Mouse (Mus musculus) embryonic facial prominence, embryonic 13.5 days (tissue): Measurements from ENCODE around the gene Pqlc2. TPM values are rescaled to one million over a fixed set of nuclear protein-coding genes. Genes with fewer than 3 reads are reported as not detected.
A peak's percentile ranks its signal among the peaks of the same experiment; 100 is the strongest.

ENCODE experiments used
- ATAC-seq: fragments of 200-750 bp; cut with Nextera tagmentation; 2 replicates; pipeline ENCODE4 v1.8.0; 2017; ENCODE audit warnings: low read depth; ENCODE audit not compliant: insufficient number of reproducible peaks, insufficient read depth, low FRiP score, low TSS enrichment
- H3K27ac ChIP-seq: fragments of 300-500 bp; sonication (generic); 2 replicates; pipeline ENCODE4 v1.5.1; 2015; ENCODE audit warnings: moderate library complexity, mild to moderate bottlenecking, inconsistent platforms
- H3K27me3 ChIP-seq: fragments of 300-500 bp; sonication (generic); 2 replicates; pipeline ENCODE4 v1.6.1; 2015; ENCODE audit warnings: mild to moderate bottlenecking, inconsistent platforms
- H3K36me3 ChIP-seq: fragments of 300-500 bp; sonication (generic); 2 replicates; pipeline ENCODE4 v1.6.1; 2015; ENCODE audit warnings: mild to moderate bottlenecking, inconsistent platforms
- H3K4me1 ChIP-seq: fragments of 300-500 bp; sonication (generic); 2 replicates; pipeline ENCODE4 v1.6.1; 2015; ENCODE audit warnings: inconsistent platforms
- H3K4me2 ChIP-seq: fragments of 300-500 bp; sonication (generic); 2 replicates; pipeline ENCODE4 v1.6.1; 2015; ENCODE audit warnings: moderate library complexity, mild to moderate bottlenecking, inconsistent platforms
- H3K4me3 ChIP-seq: fragments of 300-500 bp; sonication (generic); 2 replicates; pipeline ENCODE4 v1.5.1; 2015; ENCODE audit warnings: mild to moderate bottlenecking, inconsistent platforms
- H3K9ac ChIP-seq: fragments of 300-500 bp; sonication (generic); 2 replicates; pipeline ENCODE4 v1.6.1; 2015; ENCODE audit warnings: mild to moderate bottlenecking, inconsistent platforms
- H3K9me3 ChIP-seq: fragments of 300-500 bp; sonication (generic); 2 replicates; pipeline ENCODE4 v1.6.1; 2016; ENCODE audit warnings: inconsistent platforms
- WGBS: fragments of 180-500 bp; shearing (Covaris S2); methylation state at CpG from one replicate; pipeline ENCODE4 v1.1.7; 2015; ENCODE audit warnings: mixed read lengths; 5-methylcytosine and 5-hydroxymethylcytosine counted together
- polyA plus RNA-seq: library from polyadenylated mRNA; unstranded; fragments of >200 nt; fragmentation: Nextera tagmentation; extraction: Ambion mirVana; gene quantifications from 2 replicates; pipeline ENCODE4 v1.2.1, GENCODE M21; 2015

The Pqlc2 gene
- polyA plus RNA-seq, 1 experiment from 2014 or later, result 16.7 TPM

- no peak overlapping the region for H3K4me2 ChIP-seq
- H3K9ac ChIP-seq, result no peak overlapping the region
- no peak for ATAC-seq
- H3K4me1 ChIP-seq, result no peaks in the 10 kb centered on the region
- no peaks in the 10 kb centered on the region for H3K9me3 ChIP-seq
- no peak overlapping the region for H3K4me3 ChIP-seq
- H3K27me3 ChIP-seq, result peaks cover 16% of the 10 kb centered on the region
- H3K36me3 ChIP-seq, result no peaks in the 10 kb centered on the region
- H3K27ac ChIP-seq, result no peak overlapping the region
- WGBS, result 62% methylated on average over 7 of the region's 7 CpGs
These were observed 25.0 kb upstream of the Pqlc2 start for GRCm38 (mm10) chr4:139335507-139335906.

GRCm38 (mm10) chr4:139334631-139335295, 24.3 kb upstream of the Pqlc2 start:
- H3K36me3 ChIP-seq, result no peaks in the 10 kb centered on the region
- no peaks in the 10 kb centered on the region for H3K4me1 ChIP-seq
- H3K4me2 ChIP-seq, result no peak overlapping the region
- H3K9ac ChIP-seq, result no peak overlapping the region
- H3K27ac ChIP-seq, result no peak overlapping the region
- 67% methylated on average over 7 of the region's 9 CpGs for WGBS
- ATAC-seq, result no peak
- H3K9me3 ChIP-seq, result no peaks in the 10 kb centered on the region
- no peak overlapping the region for H3K4me3 ChIP-seq
- peaks cover 16% of the 10 kb centered on the region for H3K27me3 ChIP-seq

GRCm38 (mm10) chr4:139330605-139331004, 20.1 kb upstream of the Pqlc2 start:
- H3K27ac ChIP-seq, result no peak overlapping the region
- H3K4me3 ChIP-seq, result peak overlapping the region; percentile 27
- peak; percentile 69; the same call in 1 of the 2 replicates for ATAC-seq
- WGBS, result 12% methylated on average over 10 of the region's 10 CpGs
- no peak overlapping the region for H3K9ac ChIP-seq
- no peaks in the 10 kb centered on the region for H3K36me3 ChIP-seq
- H3K9me3 ChIP-seq, result no peaks in the 10 kb centered on the region
- H3K4me1 ChIP-seq, result no peaks in the 10 kb centered on the region
- peak overlapping the region; percentile 51 for H3K4me2 ChIP-seq
- no peaks in the 10 kb centered on the region; the same call in 1 of the 2 replicates for H3K27me3 ChIP-seq

GRCm38 (mm10) chr4:139319740-139320139, 9.2 kb upstream of the Pqlc2 start:
- Histone ChIP-seq H3K27me3 (no peaks in the 10 kb centered on the region), H3K4me2 (no peak overlapping the region), H3K4me3 (no peak overlapping the region), H3K4me1 (no peaks in the 10 kb centered on the region), H3K27ac (no peak overlapping the region), H3K36me3 (peaks cover 52% of the 10 kb centered on the region), H3K9me3 (no peaks in the 10 kb centered on the region), H3K9ac (no peak overlapping the region)
- WGBS, result 83% methylated on average over 4 of the region's 4 CpGs
- ATAC-seq, result no peak

GRCm38 (mm10) chr4:139318449-139318848, 7.9 kb upstream of the Pqlc2 start:
- no peak for ATAC-seq
- H3K36me3 ChIP-seq, result peaks cover 61% of the 10 kb centered on the region

GRCm38 (mm10) chr4:139312632-139313031, 2.1 kb upstream of the Pqlc2 start:
- Histone ChIP-seq H3K36me3 (peaks cover 36% of the 10 kb centered on the region), H3K9ac (0 out of 2 replicates have a peak overlapping the region, but pooled peaks have one; percentile 97), H3K27me3 (no peaks in the 10 kb centered on the region), H3K27ac (no peak overlapping the region), H3K9me3 (no peaks in the 10 kb centered on the region), H3K4me1 (peaks cover 31% of the 10 kb centered on the region), H3K4me3 (no peak overlapping the region), H3K4me2 (peak overlapping the region; percentile 96; the same call in 1 of the 2 replicates)
- ATAC-seq, result no peak
- 58% methylated on average over 4 of the region's 4 CpGs for WGBS

More at GRCm38 (mm10) chr4:139318449-139318848, 7.9 kb upstream of the Pqlc2 start:
- no peaks in the 10 kb centered on the region for H3K9me3 ChIP-seq
- H3K4me2 ChIP-seq, result no peak overlapping the region
- H3K4me3 ChIP-seq, result no peak overlapping the region
- no peak overlapping the region for H3K27ac ChIP-seq
- 91% methylated on average over 11 of the region's 11 CpGs for WGBS
- no peaks in the 10 kb centered on the region for H3K4me1 ChIP-seq
- no peak overlapping the region for H3K9ac ChIP-seq
- no peaks in the 10 kb centered on the region for H3K27me3 ChIP-seq

- H3K27me3 ChIP-seq, result no peaks in the 10 kb centered on the region
- WGBS, result 6% methylated on average over 14 of the region's 14 CpGs
- H3K27ac ChIP-seq, result no peak overlapping the region
- peaks cover 31% of the 10 kb centered on the region for H3K4me1 ChIP-seq
- peak overlapping the region; percentile 97 for H3K9ac ChIP-seq
- H3K4me2 ChIP-seq, result peak overlapping the region; percentile 96
- H3K4me3 ChIP-seq, result peak overlapping the region; percentile 99
- ATAC-seq, result no peak
- peaks cover 31% of the 10 kb centered on the region for H3K36me3 ChIP-seq
- no peaks in the 10 kb centered on the region for H3K9me3 ChIP-seq
These were observed 1.2 kb upstream of the Pqlc2 start for GRCm38 (mm10) chr4:139311707-139312106.

- Histone ChIP-seq H3K27ac (peak overlapping the region; percentile 81), H3K36me3 (peaks cover 33% of the 10 kb centered on the region), H3K27me3 (no peaks in the 10 kb centered on the region), H3K9me3 (no peaks in the 10 kb centered on the region), H3K4me1 (peaks cover 31% of the 10 kb centered on the region), H3K4me2 (peak overlapping the region; percentile 96), H3K9ac (peak overlapping the region; percentile 97), H3K4me3 (peak overlapping the region; percentile 99)
- peak; percentile 46; the same call in 1 of the 2 replicates for ATAC-seq
- under 1% methylated on average over 53 of the region's 53 CpGs for WGBS
These were observed 592 bp upstream of the Pqlc2 start for GRCm38 (mm10) chr4:139310899-139311701.

- H3K36me3 ChIP-seq, result peaks cover 32% of the 10 kb centered on the region
- H3K4me3 ChIP-seq, result peak overlapping the region; percentile 99
- H3K4me1 ChIP-seq, result peaks cover 31% of the 10 kb centered on the region
- ATAC-seq, result no peak
- WGBS, result 20% methylated on average over 6 of the region's 6 CpGs
- H3K4me2 ChIP-seq, result peak overlapping the region; percentile 96
- H3K27me3 ChIP-seq, result no peaks in the 10 kb centered on the region
- H3K9ac ChIP-seq, result peak overlapping the region; percentile 97
- H3K27ac ChIP-seq, result peak overlapping the region; percentile 68; the same call in 1 of the 2 replicates
- no peaks in the 10 kb centered on the region for H3K9me3 ChIP-seq
These were observed 857 bp downstream of the Pqlc2 start for GRCm38 (mm10) chr4:139309651-139310050.

GRCm38 (mm10) chr4:139307916-139308315, 2.6 kb downstream of the Pqlc2 start:
- no peaks in the 10 kb centered on the region for H3K27me3 ChIP-seq
- peaks cover 31% of the 10 kb centered on the region for H3K4me1 ChIP-seq
- no peak overlapping the region for H3K27ac ChIP-seq
- peaks cover 29% of the 10 kb centered on the region for H3K36me3 ChIP-seq
- H3K9me3 ChIP-seq, result no peaks in the 10 kb centered on the region
- no peak for ATAC-seq
- no peak overlapping the region for H3K4me2 ChIP-seq
- H3K4me3 ChIP-seq, result no peak overlapping the region
- no peak overlapping the region for H3K9ac ChIP-seq
- 90% methylated on average over 5 of the region's 5 CpGs for WGBS

- Histone ChIP-seq H3K4me3 (no peak overlapping the region), H3K27ac (no peak overlapping the region), H3K9me3 (no peaks in the 10 kb centered on the region), H3K36me3 (peaks cover 51% of the 10 kb centered on the region), H3K9ac (no peak overlapping the region), H3K4me2 (no peak overlapping the region), H3K27me3 (no peaks in the 10 kb centered on the region), H3K4me1 (peaks cover 16% of the 10 kb centered on the region)
- ATAC-seq, result no peak
- 98% methylated on average over 3 of the region's 3 CpGs for WGBS
These were observed 5.0 kb downstream of the Pqlc2 start for GRCm38 (mm10) chr4:139305521-139305920.
